Mouse (Mus musculus) midbrain, embryonic 11.5 days (tissue): ENCODE measurements around the gene Ap1ar. TPM values are rescaled to one million over a fixed set of nuclear protein-coding genes. Genes with fewer than 3 reads are reported as not detected.

Experiments used
- ATAC-seq: fragments of 200-750 bp; cut with Nextera tagmentation; 2 replicates; pipeline ENCODE4 v1.8.0; 2017; ENCODE audit warnings: moderate TSS enrichment, moderate library complexity; ENCODE audit not compliant: low FRiP score
- DNase-seq: peaks from one replicate; pipeline ENCODE4 v3.0.0; 2015; ENCODE audit warnings: low spot score; ENCODE audit errors: missing footprints
- H3K27ac ChIP-seq: fragments of 300-500 bp; sonication (generic); 2 replicates; pipeline ENCODE4 v1.5.1; 2014; ENCODE audit warnings: low read depth, low read length
- H3K27me3 ChIP-seq: fragments of 300-500 bp; sonication (generic); 2 replicates; pipeline ENCODE4 v1.6.1; 2014; ENCODE audit warnings: mild to moderate bottlenecking, low read length, moderate library complexity, mixed read lengths; ENCODE audit not compliant: control insufficient read depth, insufficient read depth
- H3K36me3 ChIP-seq: fragments of 300-500 bp; sonication (generic); 2 replicates; pipeline ENCODE4 v1.6.1; 2014; ENCODE audit warnings: mild to moderate bottlenecking, low read length, moderate library complexity, mixed read lengths; ENCODE audit not compliant: control insufficient read depth, insufficient read depth
- H3K4me1 ChIP-seq: fragments of 300-500 bp; sonication (generic); 2 replicates; pipeline ENCODE4 v1.6.1; 2014; ENCODE audit warnings: low read length; ENCODE audit not compliant: control insufficient read depth, insufficient read depth
- H3K4me2 ChIP-seq: fragments of 300-500 bp; sonication (generic); 2 replicates; pipeline ENCODE4 v1.6.1; 2014; ENCODE audit warnings: mild to moderate bottlenecking, moderate library complexity
- H3K4me3 ChIP-seq: fragments of 300-500 bp; sonication (generic); 2 replicates; pipeline ENCODE4 v1.5.1; 2014; ENCODE audit warnings: low read depth, low read length
- H3K9ac ChIP-seq: fragments of 300-500 bp; sonication (generic); 2 replicates; pipeline ENCODE4 v1.6.1; 2014; ENCODE audit warnings: low read length
- H3K9me3 ChIP-seq: fragments of 300-500 bp; sonication (generic); 2 replicates; pipeline ENCODE4 v1.6.1; 2016; ENCODE audit warnings: low read length; ENCODE audit not compliant: control insufficient read depth
- WGBS: fragments of 180-500 bp; shearing (Covaris S2); extraction: QIAGEN DNeasy Blood & Tissue Kit; methylation state at CpG from one replicate; pipeline ENCODE4 v1.1.7; 2014; 5-methylcytosine and 5-hydroxymethylcytosine counted together
- polyA plus RNA-seq: library from polyadenylated mRNA; unstranded; fragments of >200 nt; fragmentation: Nextera tagmentation; extraction: Ambion mirVana; gene quantifications from 2 replicates; pipeline ENCODE4 v1.2.1, GENCODE M21; 2014

Gene Ap1ar
- polyA plus RNA-seq, 1 experiment from 2014 or later, result 73.9 TPM

DNA sequence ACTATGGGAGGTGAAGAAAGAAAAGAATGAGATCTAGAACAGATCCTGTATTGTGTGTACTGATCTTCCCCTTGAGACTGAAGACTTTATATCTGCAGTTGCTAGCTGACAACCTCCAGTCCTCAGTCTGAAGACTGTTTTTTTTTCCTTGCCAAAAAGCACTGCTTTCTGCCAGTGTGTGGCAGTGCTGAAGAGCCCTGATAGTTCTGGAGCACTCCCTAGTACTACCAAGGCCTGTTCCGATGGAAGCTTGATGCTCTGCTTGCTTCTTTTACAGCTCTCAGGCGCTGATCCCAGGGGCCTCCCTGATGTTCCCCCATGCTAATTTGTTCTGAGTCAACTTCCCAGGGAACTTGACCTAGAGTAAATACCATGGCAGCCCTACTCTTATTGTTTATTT is 26.9 kb upstream of the Ap1ar start:
- DNase-seq, result no peak
- H3K4me2 ChIP-seq, result no peak overlapping the region
- no peak overlapping the region for H3K9ac ChIP-seq
- ATAC-seq, result no peak
- WGBS, result 45% methylated on average over 2 of the region's 2 CpGs
- no peak overlapping the region for H3K4me3 ChIP-seq
- no peaks in the 10 kb centered on the region for H3K27me3 ChIP-seq
- H3K4me1 ChIP-seq, result no peaks in the 10 kb centered on the region
- H3K27ac ChIP-seq, result no peak overlapping the region
- no peaks in the 10 kb centered on the region for H3K36me3 ChIP-seq
- H3K9me3 ChIP-seq, result no peaks in the 10 kb centered on the region

DNA sequence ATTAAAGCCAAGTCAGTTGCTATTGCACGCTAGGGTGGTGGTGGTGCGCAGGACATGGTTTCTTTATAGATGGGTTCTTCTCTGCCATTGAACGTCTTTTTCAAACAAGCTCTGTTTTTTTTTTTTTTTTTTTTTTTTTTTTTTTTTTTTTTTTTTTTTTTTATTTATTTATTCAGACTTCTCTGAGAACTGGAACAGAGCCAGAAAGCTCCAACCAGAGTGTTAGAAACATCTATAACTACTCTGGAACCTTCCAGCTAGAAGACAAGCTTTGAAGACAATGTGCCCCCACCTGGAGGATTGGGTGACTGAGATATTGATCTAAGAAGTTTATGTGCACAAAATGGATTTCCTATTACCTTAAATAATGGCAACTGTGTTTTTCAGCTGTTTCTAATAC is 26.2 kb upstream of the Ap1ar start:
- Histone ChIP-seq H3K9ac (no peak overlapping the region), H3K9me3 (no peaks in the 10 kb centered on the region), H3K4me3 (no peak overlapping the region), H3K4me1 (no peaks in the 10 kb centered on the region), H3K27me3 (no peaks in the 10 kb centered on the region), H3K27ac (no peak overlapping the region), H3K36me3 (no peaks in the 10 kb centered on the region), H3K4me2 (no peak overlapping the region)
- 78% methylated on average over 3 of the region's 3 CpGs for WGBS
- no peak for DNase-seq
- no peak for ATAC-seq

DNA sequence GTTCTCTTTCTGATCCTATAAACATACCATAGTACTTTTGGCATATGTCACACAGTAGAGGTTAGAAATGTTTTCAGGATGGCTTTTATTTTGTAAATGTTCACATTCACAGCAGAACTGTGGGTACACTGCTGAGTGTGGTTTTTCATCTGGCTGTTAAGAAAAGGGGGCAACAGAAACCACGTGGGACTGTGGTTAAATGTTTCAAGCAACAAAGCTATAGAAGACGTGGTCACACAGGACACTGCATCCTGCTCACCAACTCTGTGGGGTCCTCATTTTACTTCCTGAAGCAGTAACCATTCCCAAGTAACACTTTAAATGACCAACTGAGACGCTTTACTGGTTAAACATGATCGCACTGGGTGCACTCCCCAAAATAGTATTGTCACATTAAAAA is 25.2 kb upstream of the Ap1ar start:
- no peak for DNase-seq
- Histone ChIP-seq H3K4me3 (no peak overlapping the region), H3K4me1 (no peaks in the 10 kb centered on the region), H3K27me3 (no peaks in the 10 kb centered on the region), H3K4me2 (no peak overlapping the region), H3K9ac (no peak overlapping the region), H3K36me3 (no peaks in the 10 kb centered on the region), H3K27ac (no peak overlapping the region), H3K9me3 (no peaks in the 10 kb centered on the region)
- 74% methylated on average over 4 of the region's 4 CpGs for WGBS
- ATAC-seq, result no peak

DNA sequence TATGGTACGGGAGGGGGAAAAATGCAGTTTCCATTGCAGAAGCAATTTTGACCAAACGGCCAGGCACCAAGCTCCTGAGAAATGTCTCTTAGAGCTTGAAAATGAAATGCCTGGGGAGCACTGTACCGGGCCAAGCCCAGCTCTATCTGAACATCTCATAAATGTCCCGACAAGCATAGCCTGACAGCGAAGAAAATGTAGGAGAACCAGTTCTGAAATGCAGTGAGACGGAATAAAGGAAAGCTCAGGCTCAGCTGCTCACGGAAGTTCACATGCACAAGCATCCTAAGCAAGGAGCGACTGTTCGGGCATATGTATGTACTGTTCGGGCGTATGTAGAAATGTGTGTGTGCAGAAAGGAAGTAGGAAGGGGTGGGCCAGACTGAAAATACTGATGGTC is 24.0 kb upstream of the Ap1ar start:
- H3K4me2 ChIP-seq, result no peak overlapping the region
- no peak overlapping the region for H3K4me3 ChIP-seq
- ATAC-seq, result no peak
- H3K36me3 ChIP-seq, result no peaks in the 10 kb centered on the region
- H3K9me3 ChIP-seq, result no peaks in the 10 kb centered on the region
- no peaks in the 10 kb centered on the region for H3K4me1 ChIP-seq
- no peak overlapping the region for H3K9ac ChIP-seq
- no peak overlapping the region for H3K27ac ChIP-seq
- DNase-seq, result no peak
- no peaks in the 10 kb centered on the region for H3K27me3 ChIP-seq
- WGBS, result 90% methylated on average over 11 of the region's 11 CpGs

DNA sequence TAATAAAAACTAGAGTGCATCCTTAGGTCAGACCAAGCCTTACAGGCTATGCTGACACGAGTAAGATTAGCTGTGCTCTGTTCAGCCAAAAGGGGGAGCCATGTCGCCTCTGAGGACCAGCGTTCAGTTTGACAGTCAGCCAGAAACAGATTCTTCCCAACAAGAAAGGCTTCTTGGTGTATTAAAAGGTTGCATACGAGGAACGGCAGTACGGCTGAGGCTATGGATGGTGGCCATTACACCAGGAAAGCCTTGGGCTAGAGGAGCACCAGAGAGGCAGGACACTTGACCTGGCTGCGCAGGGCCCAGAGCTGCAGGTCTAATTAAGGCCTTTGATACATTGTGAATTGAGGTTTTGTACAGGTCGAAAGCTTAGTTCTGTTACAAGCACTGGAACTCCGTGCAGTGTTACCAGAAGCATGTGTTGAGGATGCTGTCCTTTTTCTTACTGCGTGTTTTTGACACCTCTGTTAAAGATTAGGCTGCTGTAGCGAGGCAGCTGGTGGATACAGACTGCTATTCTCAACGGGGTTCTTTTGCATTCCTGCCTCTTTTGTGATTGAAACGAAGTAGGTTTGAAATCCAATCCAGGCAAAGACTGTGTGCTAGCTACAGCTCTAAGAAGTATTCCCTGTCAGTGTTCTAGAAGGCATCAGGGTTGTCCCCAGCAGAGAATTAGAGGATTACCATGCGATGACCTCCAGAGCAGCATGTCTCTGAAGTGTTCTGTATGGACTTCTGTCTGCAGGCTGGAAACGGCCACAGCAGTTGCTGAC is 16.3 kb upstream of the Ap1ar start:
- Histone ChIP-seq H3K27ac (no peak overlapping the region), H3K4me2 (0 out of 2 replicates have a peak overlapping the region, but pooled peaks have one; percentile 15), H3K4me1 (peaks cover 8% of the 10 kb centered on the region; the same call in 1 of the 2 replicates), H3K9me3 (no peaks in the 10 kb centered on the region), H3K4me3 (no peak overlapping the region), H3K36me3 (no peaks in the 10 kb centered on the region), H3K9ac (0 out of 2 replicates have a peak overlapping the region, but pooled peaks have one; percentile 16), H3K27me3 (no peaks in the 10 kb centered on the region)
- ATAC-seq (peak; percentile 81), DNase-seq (peak; percentile 95)
- WGBS, result 16% methylated on average over 15 of the region's 15 CpGs

DNA sequence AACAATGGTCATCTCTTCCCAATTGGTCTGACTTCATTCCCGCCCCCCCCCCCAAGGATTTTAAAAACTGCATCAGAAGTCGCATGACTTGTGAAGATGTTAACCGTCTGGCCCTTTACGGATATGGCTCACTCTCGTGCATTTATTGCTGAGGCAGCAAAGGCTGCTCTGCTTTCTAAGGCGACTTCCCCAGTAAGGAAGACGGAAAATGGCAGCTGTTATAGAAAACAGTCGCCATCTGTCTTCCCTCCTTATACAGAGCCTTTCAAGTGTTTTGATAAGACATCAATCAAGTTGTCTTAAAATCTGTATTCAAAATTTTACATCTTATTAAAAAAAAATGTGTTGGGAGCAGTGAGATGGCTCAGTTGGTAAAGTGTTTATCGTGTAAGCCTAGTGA is 15.4 kb upstream of the Ap1ar start:
- 90% methylated on average over 9 of the region's 9 CpGs for WGBS
- Histone ChIP-seq H3K36me3 (no peaks in the 10 kb centered on the region), H3K27me3 (no peaks in the 10 kb centered on the region), H3K9ac (no peak overlapping the region), H3K9me3 (no peaks in the 10 kb centered on the region), H3K4me2 (no peak overlapping the region), H3K4me1 (peaks cover 8% of the 10 kb centered on the region; the same call in 1 of the 2 replicates), H3K4me3 (no peak overlapping the region), H3K27ac (no peak overlapping the region)
- DNase-seq (no peak), ATAC-seq (no peak)

DNA sequence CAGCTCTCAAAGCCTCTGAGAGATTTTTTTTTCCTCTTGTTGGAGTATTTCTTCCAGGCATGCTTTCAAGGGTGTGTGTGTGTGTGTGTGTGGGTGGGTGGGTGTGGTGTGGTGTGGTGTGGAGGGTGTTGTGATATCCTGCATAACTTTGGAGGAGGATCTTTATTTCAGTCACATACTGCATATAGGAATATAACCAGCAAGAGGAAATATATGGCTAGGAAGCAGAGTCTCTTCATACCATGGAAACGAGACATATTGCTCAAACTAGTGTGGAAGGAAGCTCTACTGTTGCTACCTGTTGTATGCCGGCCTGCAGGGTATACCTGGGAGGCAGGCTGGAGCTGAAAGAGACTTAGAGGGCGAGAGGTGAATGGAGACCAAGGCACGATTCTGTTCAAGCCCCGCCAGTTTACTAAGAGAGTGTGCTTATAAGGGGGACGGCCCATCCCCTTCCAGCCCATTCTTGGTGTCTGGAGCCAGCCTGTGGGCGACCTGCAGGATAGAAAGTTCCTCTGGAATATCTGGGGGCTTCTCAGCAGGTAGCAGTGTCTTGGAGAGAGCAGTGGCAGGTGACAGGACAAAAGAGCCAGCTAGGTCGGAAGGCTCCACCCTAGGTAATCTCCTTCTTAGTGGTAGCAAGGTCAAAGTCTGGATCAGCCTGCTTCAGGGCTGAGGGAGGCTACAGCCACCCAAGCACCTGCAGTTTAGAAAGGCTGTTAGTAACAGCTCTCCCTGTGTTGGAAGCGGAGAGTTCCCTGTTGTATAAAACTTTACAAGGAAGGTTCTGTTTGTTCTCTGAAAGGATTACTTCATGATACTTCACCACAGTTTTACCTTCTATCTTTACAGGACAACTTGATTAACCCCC is 13.7 kb upstream of the Ap1ar start:
- peaks cover 8% of the 10 kb centered on the region; the same call in 1 of the 2 replicates for H3K4me1 ChIP-seq
- no peaks in the 10 kb centered on the region for H3K9me3 ChIP-seq
- no peaks in the 10 kb centered on the region for H3K27me3 ChIP-seq
- no peaks in the 10 kb centered on the region for H3K36me3 ChIP-seq
- H3K27ac ChIP-seq, result no peak overlapping the region
- no peak overlapping the region for H3K9ac ChIP-seq
- H3K4me2 ChIP-seq, result no peak overlapping the region
- ATAC-seq (no peak), DNase-seq (no peak)
- 56% methylated on average over 9 of the region's 9 CpGs for WGBS
- H3K4me3 ChIP-seq, result no peak overlapping the region

DNA sequence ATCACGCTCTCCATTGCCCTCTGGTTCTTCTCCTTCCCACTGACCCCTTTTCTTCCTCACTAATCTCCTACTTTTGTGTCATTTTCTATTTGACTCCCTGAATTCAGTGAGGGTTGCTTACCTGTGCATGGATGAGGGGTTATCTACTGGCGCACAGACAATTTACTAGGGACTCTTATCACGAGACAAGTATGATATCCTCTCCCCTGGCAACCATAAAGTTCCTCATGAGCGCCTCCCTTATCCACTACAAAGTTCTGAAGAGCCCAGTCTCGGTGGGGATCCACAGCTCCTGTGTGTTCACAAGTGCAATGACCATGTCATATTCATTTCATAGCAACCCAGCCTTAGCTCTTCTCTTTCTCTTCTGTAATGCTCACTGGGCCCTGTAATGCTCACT is 12.6 kb upstream of the Ap1ar start:
- H3K9ac ChIP-seq, result no peak overlapping the region
- no peak overlapping the region for H3K4me3 ChIP-seq
- ATAC-seq, result no peak
- no peaks in the 10 kb centered on the region for H3K36me3 ChIP-seq
- no peak overlapping the region for H3K4me2 ChIP-seq
- H3K9me3 ChIP-seq, result no peaks in the 10 kb centered on the region
- H3K27me3 ChIP-seq, result no peaks in the 10 kb centered on the region
- WGBS, result 82% methylated on average over 5 of the region's 5 CpGs
- DNase-seq, result no peak
- H3K27ac ChIP-seq, result no peak overlapping the region
- peaks cover 8% of the 10 kb centered on the region; the same call in 1 of the 2 replicates for H3K4me1 ChIP-seq
